8 mouse cellular contexts compared by ENCODE assay signal in genomic region chr17:27018555-27019196, GRCm38 (mm10). TPM values are rescaled to one million over a fixed set of nuclear protein-coding genes. Genes with fewer than 3 reads are reported as not detected.
A peak's percentile ranks its signal among the peaks of the same experiment; 100 is the strongest.
DNase-seq lines count a peak whose midpoint lies in the region; ATAC-seq and TF ChIP-seq lines count a peak whose summit lies in the region.

No protein-coding gene starts in this region.

- peak overlapping the region; percentile 82 for H3K4me2 ChIP-seq in heart, embryonic 16.5 days (ENCODE audit: low read depth, low read length)
- peak overlapping the region; percentile 74 for H3K4me2 ChIP-seq in limb, embryonic 13.5 days (replicated peaks)

- no peak overlapping the region for H3K27ac ChIP-seq in kidney, adult 2 months (ENCODE audit: insufficient read depth, low read depth, low read length)
- no peak overlapping the region for H3K27ac ChIP-seq in bone marrow macrophage, adult 2 months (ENCODE audit: insufficient read depth, low read depth, low read length)
- H3K27ac ChIP-seq in heart, embryonic 16.5 days (ENCODE audit: low read length), result peak overlapping the region; percentile 78
- H3K27ac ChIP-seq in limb, embryonic 13.5 days, result peak overlapping the region; percentile 56; the same call in 1 of the 2 replicates
- no peak overlapping the region for H3K27ac ChIP-seq in small intestine, adult 2 months (ENCODE audit: insufficient read depth, low read depth, low read length)

- no peaks in the 10 kb centered on the region for H3K27me3 ChIP-seq in kidney, adult 2 months (replicated peaks; ENCODE audit: control insufficient read depth, insufficient read depth, low read length)
- no peaks in the 10 kb centered on the region for H3K27me3 ChIP-seq in heart, embryonic 16.5 days (ENCODE audit: control insufficient read depth, insufficient read depth, low read length)
- H3K27me3 ChIP-seq in limb, embryonic 13.5 days, result no peaks in the 10 kb centered on the region
- H3K27me3 ChIP-seq in small intestine, adult 2 months (ENCODE audit: control insufficient read depth, insufficient read depth, low read length), result no peaks in the 10 kb centered on the region

- H3K4me1 ChIP-seq in kidney, adult 2 months (ENCODE audit: control insufficient read depth, insufficient read depth, low read length), result no peaks in the 10 kb centered on the region
- peaks cover 4% of the 10 kb centered on the region for H3K4me1 ChIP-seq in bone marrow macrophage, adult 2 months (ENCODE audit: control insufficient read depth, insufficient read depth, low read length)
- peaks cover 7% of the 10 kb centered on the region; the same call in 1 of the 2 replicates for H3K4me1 ChIP-seq in heart, embryonic 16.5 days (ENCODE audit: control insufficient read depth, insufficient read depth, low read length)
- peaks cover 13% of the 10 kb centered on the region for H3K4me1 ChIP-seq in limb, embryonic 13.5 days
- H3K4me1 ChIP-seq in small intestine, adult 2 months (ENCODE audit: control insufficient read depth, insufficient read depth, insufficient read length, low read length), result peaks cover 5% of the 10 kb centered on the region

- no peak for TF ChIP-seq POLR2A in kidney, adult 2 months (IDR thresholded peaks at IDR 0.05; ENCODE audit: low read depth, low read length)
- TF ChIP-seq POLR2A in bone marrow macrophage, adult 2 months (IDR thresholded peaks at IDR 0.05; ENCODE audit: borderline replicate concordance, low read depth, low read length), result no peak
- no peak for TF ChIP-seq POLR2A in small intestine, adult 2 months (IDR thresholded peaks at IDR 0.05; ENCODE audit: low read depth, low read length)

- no peak for DNase-seq in kidney, adult 2 months
- no peak for DNase-seq in kidney, adult 8-10 months
- DNase-seq in embryo, embryonic 10.5 days (ENCODE audit: low spot score), result no peak
- DNase-seq in thymus, postnatal 25 days, result no peak

- TF ChIP-seq CTCF in kidney, adult 2 months (conservative IDR thresholded peaks at IDR 0.05; ENCODE audit: insufficient read depth, insufficient read length, low read depth, low read length), result no peak
- TF ChIP-seq CTCF in bone marrow macrophage, adult 2 months (IDR thresholded peaks at IDR 0.05; ENCODE audit: low read depth, low read length), result no peak
- TF ChIP-seq CTCF in small intestine, adult 2 months (IDR thresholded peaks at IDR 0.05; ENCODE audit: extremely low read depth, insufficient read length, insufficient replicate concordance, low read depth, low read length), result no peak

- no peaks in the 10 kb centered on the region for H3K9me3 ChIP-seq in heart, embryonic 16.5 days (replicated peaks; ENCODE audit: control insufficient read depth, low read length)
- no peaks in the 10 kb centered on the region for H3K9me3 ChIP-seq in limb, embryonic 13.5 days

- ATAC-seq in heart, embryonic 16.5 days (replicated peaks; ENCODE audit: extremely low read depth, insufficient read depth, low FRiP score), result no peak
- no peak for ATAC-seq in limb, embryonic 13.5 days (ENCODE audit: low FRiP score, low read depth)

- H3K4me3 ChIP-seq in kidney, adult 2 months (ENCODE audit: insufficient read depth, low read depth, low read length), result peak overlapping the region; percentile 58
- peak overlapping the region; percentile 78; the same call in 1 of the 2 replicates for H3K4me3 ChIP-seq in bone marrow macrophage, adult 2 months (ENCODE audit: insufficient read depth, low read length)
- peak overlapping the region; percentile 67 for H3K4me3 ChIP-seq in heart, embryonic 16.5 days (ENCODE audit: low read length)
- peak overlapping the region; percentile 52 for H3K4me3 ChIP-seq in limb, embryonic 13.5 days
- H3K4me3 ChIP-seq in small intestine, adult 2 months (ENCODE audit: low read depth, low read length), result peak overlapping the region; percentile 71; the same call in 1 of the 2 replicates

- H3K9ac ChIP-seq in heart, embryonic 16.5 days (ENCODE audit: low read length), result peak overlapping the region; percentile 70
- peak overlapping the region; percentile 67 for H3K9ac ChIP-seq in limb, embryonic 13.5 days

- 35% methylated on average over 12 of the region's 12 CpGs for WGBS in kidney, adult 2 months
- WGBS in heart, embryonic 16.5 days, result 35% methylated on average over 12 of the region's 12 CpGs
- 28% methylated on average over 11 of the region's 12 CpGs for WGBS in limb, embryonic 13.5 days
- 50% methylated on average over 12 of the region's 12 CpGs for WGBS in small intestine, adult 2 months

- no peaks in the 10 kb centered on the region; the same call in 1 of the 2 replicates for H3K36me3 ChIP-seq in kidney, adult 2 months (ENCODE audit: control insufficient read depth, insufficient read depth, low read length)
- H3K36me3 ChIP-seq in heart, embryonic 16.5 days (ENCODE audit: control insufficient read depth, insufficient read depth), result peaks cover 25% of the 10 kb centered on the region
- peaks cover 44% of the 10 kb centered on the region for H3K36me3 ChIP-seq in limb, embryonic 13.5 days
- peaks cover 40% of the 10 kb centered on the region for H3K36me3 ChIP-seq in small intestine, adult 2 months (ENCODE audit: control insufficient read depth, insufficient read depth, low read length)

RNA-seq across cellular contexts. Expression of gene Bak1, which starts 10.1 kb away (rescaled TPM):
- 36.6 and 39.4 TPM in 2 replicates for polyA plus RNA-seq in kidney, adult 2 months (2012; rRNA removed)
- 60.8 and 83.0 TPM in 2 replicates for polyA plus RNA-seq in bone marrow macrophage, adult 2 months (2012; ENCODE audit: insufficient read depth, insufficient read length, missing spikeins)
- 5.8 and 6.2 TPM in 2 replicates for polyA plus RNA-seq in heart, embryonic 16.5 days (2015; fragmentation: Nextera tagmentation; extraction: Ambion mirVana)
- polyA plus RNA-seq in limb, embryonic 13.5 days (2015; fragmentation: Nextera tagmentation; extraction: Ambion mirVana), result 4.6 and 4.7 TPM in 2 replicates
- 113 and 265 TPM in 2 replicates for polyA plus RNA-seq in small intestine, adult 2 months (2012; rRNA removed)

RNA-seq across cellular contexts. Expression of gene Itpr3, which starts 38.4 kb away (rescaled TPM):
- 4.4 and 6.9 TPM in 2 replicates for polyA plus RNA-seq in kidney, adult 2 months (2012; rRNA removed)
- polyA plus RNA-seq in bone marrow macrophage, adult 2 months (2012; ENCODE audit: insufficient read depth, insufficient read length, missing spikeins), result 3.1 and 3.5 TPM in 2 replicates
- 2.2 and 2.6 TPM in 2 replicates for polyA plus RNA-seq in heart, embryonic 16.5 days (2015; fragmentation: Nextera tagmentation; extraction: Ambion mirVana)
- 3.1 and 3.3 TPM in 2 replicates for polyA plus RNA-seq in limb, embryonic 13.5 days (2015; fragmentation: Nextera tagmentation; extraction: Ambion mirVana)
- 46.1 and 66.7 TPM in 2 replicates for polyA plus RNA-seq in small intestine, adult 2 months (2012; rRNA removed)

RNA-seq across cellular contexts. Expression of gene Zbtb9, which starts 45.7 kb away (rescaled TPM):
- polyA plus RNA-seq in kidney, adult 2 months (2012; rRNA removed), result 6.5 and 10.0 TPM in 2 replicates
- 10.4 TPM in 2 replicates for polyA plus RNA-seq in bone marrow macrophage, adult 2 months (2012; ENCODE audit: insufficient read depth, insufficient read length, missing spikeins)
- 10.0 and 12.0 TPM in 2 replicates for polyA plus RNA-seq in heart, embryonic 16.5 days (2015; fragmentation: Nextera tagmentation; extraction: Ambion mirVana)
- polyA plus RNA-seq in limb, embryonic 13.5 days (2015; fragmentation: Nextera tagmentation; extraction: Ambion mirVana), result 15.5 and 16.7 TPM in 2 replicates
- 4.7 and 9.1 TPM in 2 replicates for polyA plus RNA-seq in small intestine, adult 2 months (2012; rRNA removed)

Comparison
In these comparisons a context has a peak if more than half of its experiments do, and no peak if none do; other contexts are left out.
1. H3K27ac ChIP-seq: peak in heart, embryonic 16.5 days (single experiment) and limb, embryonic 13.5 days (single experiment); none in kidney, adult 2 months (single experiment), bone marrow macrophage, adult 2 months (single experiment) and small intestine, adult 2 months (single experiment).
2. Peak in every context shown above with its lines, with median percentiles within 50 percentile points of each other: H3K4me3 ChIP-seq.